Mouse (Mus musculus): Measurements from ENCODE around the gene Nrd1.

Gene Nrd1

DNA sequence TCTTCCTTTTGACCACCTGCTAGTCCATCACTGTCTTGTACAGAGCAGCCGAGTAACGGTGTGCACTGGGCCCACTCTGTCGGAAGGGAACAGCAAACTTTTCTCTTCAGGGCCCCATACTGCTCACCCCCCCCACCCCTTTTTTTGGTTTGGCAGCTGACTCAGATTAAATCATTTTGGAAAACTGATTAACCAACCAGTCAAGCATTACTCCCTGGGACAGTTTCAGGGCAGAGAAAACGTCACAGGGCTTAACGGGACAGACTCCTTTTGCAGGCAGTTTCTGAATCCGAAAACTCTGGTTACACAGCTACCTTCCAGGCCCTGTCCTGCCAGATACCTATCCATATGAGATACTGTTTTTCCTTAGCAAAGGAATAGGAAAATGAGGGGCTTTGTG lies 64.5 kb downstream of the Nrd1 start:
- CTCF ChIA-PET = interaction anchor here in 1 of 4 experiments (0.6 to 0.7 kb wide), 2 partner anchors 95 to 264 kb away, joined by 3 to 4 read pairs; no protein-coding TSS in a partner anchor
- POLR2A ChIA-PET = interaction anchor here in 3 of 4 experiments (0.7 to 0.9 kb wide), 6 partner anchors 8 to 137 kb away, joined by 3 to 8 read pairs (median 3); no protein-coding TSS in a partner anchor

- POLR2A ChIA-PET = interaction anchor here in 2 of 4 experiments (0.8 to 0.9 kb wide), 2 partner anchors 9 to 137 kb away, joined by 3 to 4 read pairs; no protein-coding TSS in a partner anchor
- CTCF ChIA-PET = no interaction called here
Measured at GRCm38 (mm10) chr4:109065714-109066113, 65.3 kb downstream of the Nrd1 start.

DNA sequence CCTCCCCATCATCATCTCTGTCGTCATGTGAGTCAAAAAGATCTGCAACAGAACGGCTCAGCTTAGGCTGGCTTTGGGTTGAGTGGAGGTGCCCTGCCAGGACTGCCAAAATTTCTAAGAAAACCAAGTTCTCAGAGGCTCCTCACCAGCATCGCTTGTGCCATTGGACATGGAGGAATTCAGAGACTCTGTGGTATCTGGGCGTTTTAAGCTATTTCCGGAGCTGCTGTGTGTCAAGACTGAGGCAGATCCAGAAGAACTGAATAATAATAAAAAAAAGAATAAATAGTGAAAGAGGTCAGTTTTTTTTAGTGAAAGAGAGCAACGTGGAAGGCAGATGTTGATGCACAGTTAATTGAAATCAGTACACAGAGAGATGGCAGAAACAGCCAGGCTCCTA lies 72.4 kb downstream of the Nrd1 start:
- ChIA-PET POLR2A (interaction anchor here in 3 of 4 experiments (0.6 to 3.1 kb wide), 15 partner anchors 8 to 196 kb away, joined by 3 to 19 read pairs (median 4); partner anchors contain the start of gene Rab3b (in 1 of the 3)), CTCF (interaction anchor here in 3 of 4 experiments (0.6 to 1.2 kb wide), 4 partner anchors 36 to 562 kb away, joined by 3 to 5 read pairs (median 3); no protein-coding TSS in a partner anchor)

GRCm38 (mm10) chr4:109073296-109073695 lies 72.8 kb downstream of the Nrd1 start:
- ChIA-PET POLR2A (interaction anchor here in 3 of 4 experiments (0.6 to 3.1 kb wide), 15 partner anchors 8 to 194 kb away, joined by 3 to 19 read pairs (median 4); partner anchors contain the start of gene Rab3b (in 1 of the 3)), CTCF (interaction anchor here in 3 of 4 experiments (0.6 to 1.2 kb wide), 4 partner anchors 37 to 562 kb away, joined by 3 to 5 read pairs (median 3); no protein-coding TSS in a partner anchor)

DNA sequence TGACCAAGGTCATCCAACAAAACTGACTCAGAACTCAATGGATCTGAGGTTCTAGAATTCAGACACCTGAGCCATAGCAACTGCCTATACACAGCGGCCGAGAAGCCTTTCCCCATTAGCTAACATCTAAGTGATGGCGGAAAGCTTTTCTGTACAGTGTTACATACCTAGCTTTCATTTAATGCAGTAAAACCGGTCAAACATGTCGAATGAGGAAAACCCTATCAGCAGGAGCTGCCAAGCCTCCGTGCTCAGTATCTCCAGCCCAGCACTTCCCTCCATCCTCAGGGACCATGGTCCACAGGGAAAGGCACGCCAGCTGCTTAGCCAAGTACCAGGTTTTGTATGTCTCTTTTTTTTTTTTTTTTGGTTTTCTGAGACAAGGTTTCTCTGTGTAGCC lies 78.5 kb downstream of the Nrd1 start:
- CTCF ChIA-PET = no interaction called here
- POLR2A ChIA-PET = interaction anchor here in 3 of 4 experiments (0.6 to 1.8 kb wide), 9 partner anchors 10 to 369 kb away, joined by 3 to 5 read pairs (median 3); partner anchors contain the start of gene Btf3l4 (in 1 of the 3)

- CTCF ChIA-PET = interaction anchor here in 2 of 4 experiments (0.6 to 1.1 kb wide), 2 partner anchors 9 to 77 kb away, joined by 3 to 5 read pairs; no protein-coding TSS in a partner anchor
- POLR2A ChIA-PET = interaction anchor here in 1 of 4 experiments (0.6 to 1.8 kb wide), 3 partner anchors 15 to 342 kb away, joined by 3 to 5 read pairs (median 3); no protein-coding TSS in a partner anchor
Measured at GRCm38 (mm10) chr4:109079676-109080075, 79.2 kb downstream of the Nrd1 start.

DNA sequence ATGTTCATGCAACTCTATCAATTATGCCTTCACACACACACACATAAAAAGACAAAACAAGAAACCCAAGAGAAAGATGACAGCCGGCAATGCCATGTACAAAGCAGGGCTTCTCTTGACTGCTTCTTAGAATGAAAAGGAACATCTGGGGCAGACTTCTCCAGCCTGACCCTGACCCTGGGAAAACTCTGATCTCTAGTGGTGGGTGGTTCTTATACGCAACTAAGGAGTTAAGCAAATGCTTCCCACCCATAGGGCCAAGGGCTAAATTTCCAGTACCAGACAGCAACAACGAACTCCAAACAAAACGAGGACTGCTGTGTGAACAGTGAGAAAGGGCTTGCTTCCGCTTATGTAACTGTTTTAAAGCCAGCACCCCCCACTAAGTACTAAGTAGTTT lies 79.7 kb downstream of the Nrd1 start:
- POLR2A ChIA-PET = interaction anchor here in 1 of 4 experiments (0.6 kb wide), 2 partner anchors 15 to 341 kb away, joined by 3 read pairs; no protein-coding TSS in a partner anchor
- CTCF ChIA-PET = interaction anchor here in 2 of 4 experiments (0.6 to 1.1 kb wide), 2 partner anchors 9 to 77 kb away, joined by 3 to 5 read pairs; no protein-coding TSS in a partner anchor

GRCm38 (mm10) chr4:109089171-109089570 lies 88.7 kb downstream of the Nrd1 start:
- ChIA-PET CTCF (interaction anchor here in 2 of 4 experiments (0.6 to 0.8 kb wide), 4 partner anchors 9 to 58 kb away, joined by 3 to 8 read pairs (median 4); no protein-coding TSS in a partner anchor), POLR2A (interaction anchor here in 3 of 4 experiments (0.6 to 2.0 kb wide), 11 partner anchors 12 to 208 kb away, joined by 3 to 7 read pairs (median 3); no protein-coding TSS in a partner anchor)

GRCm38 (mm10) chr4:109089999-109090398 lies 89.5 kb downstream of the Nrd1 start:
- ChIA-PET POLR2A (interaction anchor here in 3 of 4 experiments (0.6 to 2.0 kb wide), 9 partner anchors 10 to 207 kb away, joined by 3 to 7 read pairs (median 4); no protein-coding TSS in a partner anchor), CTCF (interaction anchor here in 3 of 4 experiments (0.6 to 0.8 kb wide), 5 partner anchors 45 to 1278 kb away, joined by 3 to 6 read pairs (median 4); no protein-coding TSS in a partner anchor)

GRCm38 (mm10) chr4:109091241-109091777 lies 90.9 kb downstream of the Nrd1 start:
- ChIA-PET POLR2A (interaction anchor here in 1 of 4 experiments (1.2 kb wide), 1 partner anchor 10 kb away, joined by 3 read pairs; no protein-coding TSS in a partner anchor), CTCF (interaction anchor here in 1 of 4 experiments (0.7 kb wide), 1 partner anchor 1312 kb away, joined by 3 read pairs; no protein-coding TSS in a partner anchor)

DNA sequence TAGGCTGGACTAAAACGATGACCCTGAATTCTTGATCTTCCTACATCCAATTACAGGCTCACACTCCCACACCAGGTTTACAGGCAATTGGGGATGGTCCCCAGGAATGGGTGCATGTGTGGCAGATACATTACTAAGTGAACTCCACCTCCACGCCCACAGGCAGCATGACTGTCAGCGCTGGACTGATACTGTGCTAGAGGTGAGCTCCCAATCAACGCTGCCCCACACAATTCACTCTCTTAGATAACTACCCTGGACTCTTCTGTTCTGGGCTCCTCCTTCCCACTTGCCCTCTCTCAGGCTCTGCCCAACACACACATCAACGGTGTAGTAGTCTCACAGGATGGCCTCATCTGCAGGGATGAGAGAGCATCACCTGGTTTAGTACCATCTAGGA lies 91.9 kb downstream of the Nrd1 start:
- ChIA-PET POLR2A (interaction anchor here in 1 of 4 experiments (0.7 kb wide), 1 partner anchor 206 kb away, joined by 3 read pairs; no protein-coding TSS in a partner anchor), CTCF (no interaction called here)

DNA sequence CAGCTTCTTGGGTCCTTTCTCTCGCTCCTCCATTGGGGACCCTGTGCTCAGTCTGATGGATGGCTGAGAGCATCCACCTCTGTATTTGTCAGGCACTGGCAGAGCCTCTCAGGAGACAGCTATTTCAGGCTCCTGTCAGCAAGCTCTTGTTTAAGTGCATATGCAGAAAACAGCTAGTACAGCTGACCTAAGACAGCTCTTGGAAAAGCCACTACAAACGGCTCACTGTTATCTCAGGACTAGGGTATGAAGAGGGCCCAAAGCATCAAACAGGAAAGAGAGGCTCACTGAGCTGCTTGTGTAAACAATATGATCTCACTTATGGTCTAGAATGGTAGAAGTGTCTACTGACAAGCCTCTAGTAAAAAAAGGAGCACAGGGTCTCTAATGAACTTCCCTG lies 93.8 kb downstream of the Nrd1 start:
- CTCF ChIA-PET = no interaction called here
- POLR2A ChIA-PET = interaction anchor here in 1 of 4 experiments (0.6 to 1.4 kb wide), 3 partner anchors 33 to 407 kb away, joined by 3 to 4 read pairs (median 4); no protein-coding TSS in a partner anchor

- POLR2A ChIA-PET = interaction anchor here in 2 of 4 experiments (0.7 to 1.6 kb wide), 2 partner anchors 18 to 52 kb away, joined by 3 to 4 read pairs; no protein-coding TSS in a partner anchor
- CTCF ChIA-PET = interaction anchor here in 1 of 4 experiments (0.6 kb wide), 1 partner anchor 1673 kb away, joined by 10 read pairs; no protein-coding TSS in a partner anchor
Measured at GRCm38 (mm10) chr4:109098861-109099260, 98.4 kb downstream of the Nrd1 start.

GRCm38 (mm10) chr4:109102574-109102973 lies 102.1 kb downstream of the Nrd1 start:
- ChIA-PET POLR2A (interaction anchor here in 2 of 4 experiments (0.7 to 1.3 kb wide), 3 partner anchors 16 to 41 kb away, joined by 3 to 5 read pairs (median 4); no protein-coding TSS in a partner anchor), CTCF (no interaction called here)

- POLR2A ChIA-PET = interaction anchor here in 2 of 4 experiments (0.7 to 1.3 kb wide), 6 partner anchors 14 to 42 kb away, joined by 3 to 5 read pairs (median 3); no protein-coding TSS in a partner anchor
- CTCF ChIA-PET = no interaction called here
Measured at GRCm38 (mm10) chr4:109103145-109103883, 102.9 kb downstream of the Nrd1 start.

GRCm38 (mm10) chr4:109105254-109105653 lies 104.8 kb downstream of the Nrd1 start:
- POLR2A ChIA-PET = no interaction called here
- CTCF ChIA-PET = no interaction called here

- ChIA-PET CTCF (no interaction called here), POLR2A (interaction anchor here in 1 of 4 experiments (1.6 kb wide), 1 partner anchor 50 kb away, joined by 4 read pairs; no protein-coding TSS in a partner anchor)
Measured at GRCm38 (mm10) chr4:109106034-109106433, 105.6 kb downstream of the Nrd1 start.

- POLR2A ChIA-PET = interaction anchor here in 1 of 4 experiments (1.6 kb wide), 1 partner anchor 51 kb away, joined by 4 read pairs; no protein-coding TSS in a partner anchor
- CTCF ChIA-PET = interaction anchor here in 1 of 4 experiments (0.6 kb wide), 1 partner anchor 294 kb away, joined by 3 read pairs; no protein-coding TSS in a partner anchor
Measured at GRCm38 (mm10) chr4:109106594-109106993, 106.1 kb downstream of the Nrd1 start.

Data from embryonic stem cell, embryonic (primary cell).